Mouse (Mus musculus) E14TG2a.4 (cell line): Measurements from ENCODE around the gene Neurog2.

ENCODE experiments used
- CTCF ChIP-seq: conservative IDR thresholded peaks from 2 replicates; pipeline ENCODE4 v1.5.1; 2014; ENCODE audit warnings: low read length
- POU5F1 ChIP-seq: IDR thresholded peaks from 2 replicates; pipeline ENCODE4 v1.6.1; 2014; ENCODE audit warnings: low read length, borderline replicate concordance

DNA sequence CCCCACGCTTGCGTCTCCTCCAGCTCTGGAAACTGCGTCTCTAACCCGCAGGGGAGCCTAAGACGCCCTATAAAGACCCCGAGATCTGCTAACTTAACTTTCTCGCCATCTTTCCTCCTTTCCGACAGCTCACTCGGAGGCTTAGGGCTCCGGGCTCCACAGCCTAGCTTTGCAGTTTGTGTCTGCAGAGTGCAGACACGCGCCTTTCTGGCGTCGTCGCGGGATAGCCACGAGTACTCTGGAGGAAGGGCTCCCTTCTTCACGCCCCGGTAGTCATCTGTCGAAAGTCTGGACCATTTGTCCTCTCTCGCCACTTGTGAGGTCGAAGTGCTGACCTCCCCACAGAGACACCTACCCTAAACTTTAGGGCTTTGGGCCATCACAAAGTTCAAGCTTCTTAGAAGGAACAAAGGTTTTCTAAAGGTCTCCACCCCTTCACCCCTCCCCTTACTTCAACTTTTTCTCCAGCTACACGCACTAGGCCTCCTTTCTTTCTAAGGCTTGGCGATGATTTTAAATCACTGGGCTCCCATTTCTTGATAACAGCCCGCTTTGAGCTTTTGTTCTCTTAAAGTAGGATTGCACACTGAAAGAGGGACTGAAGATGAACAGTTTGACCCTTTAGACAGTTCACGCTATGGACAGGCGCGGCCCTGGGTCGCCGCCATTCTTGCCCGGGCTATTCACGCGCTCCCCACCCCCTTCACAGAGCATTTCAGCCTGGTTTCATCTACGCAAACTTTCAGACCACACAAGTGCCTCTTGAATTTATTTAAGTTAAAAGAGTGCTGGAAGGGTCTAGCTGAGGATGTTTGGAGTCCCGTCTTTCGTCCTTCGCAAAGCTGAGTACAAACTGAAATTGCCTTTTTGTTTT is 4.4 kb upstream of the Neurog2 start:
- TF ChIP-seq CTCF (no peak), POU5F1 (no peak)
